Mouse (Mus musculus) CD4-positive, CD25-positive, alpha-beta regulatory T cell, adult 2 months (primary cell): ENCODE results near the gene Eif5.
A peak's percentile ranks its signal among the peaks of the same experiment; 100 is the strongest.
"Not testable (repeated sequence)": the region's sequence is repeated elsewhere in the genome, so short reads cannot be mapped to it uniquely, and the experiment has no call there.

Experiments used
- DNase-seq: peaks from one replicate; pipeline ENCODE4 v3.0.0-alpha.2; 2012; ENCODE audit warnings: low read depth, low spot score

Eif5 gene

DNA sequence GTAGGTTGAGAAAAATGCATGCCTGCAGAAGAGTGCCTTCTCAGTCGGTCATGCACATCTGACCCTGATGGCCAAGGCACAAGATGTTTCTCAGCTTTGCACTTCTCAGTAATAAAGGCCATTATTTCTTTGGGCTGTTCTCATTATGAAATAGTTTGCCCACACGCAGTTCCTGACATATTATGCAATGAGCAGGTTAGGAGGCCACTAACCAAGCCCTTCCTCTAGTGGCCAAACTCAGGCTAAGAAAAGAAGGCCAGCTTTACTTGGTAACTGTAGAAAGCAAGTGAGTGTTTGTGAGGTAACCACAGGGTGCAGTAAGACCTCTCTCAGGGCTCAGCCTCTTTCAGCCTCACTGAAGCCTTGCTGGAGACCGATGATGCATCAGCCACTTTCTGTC is 12.9 kb upstream of the Eif5 start:
- DNase-seq, result no peak

DNA sequence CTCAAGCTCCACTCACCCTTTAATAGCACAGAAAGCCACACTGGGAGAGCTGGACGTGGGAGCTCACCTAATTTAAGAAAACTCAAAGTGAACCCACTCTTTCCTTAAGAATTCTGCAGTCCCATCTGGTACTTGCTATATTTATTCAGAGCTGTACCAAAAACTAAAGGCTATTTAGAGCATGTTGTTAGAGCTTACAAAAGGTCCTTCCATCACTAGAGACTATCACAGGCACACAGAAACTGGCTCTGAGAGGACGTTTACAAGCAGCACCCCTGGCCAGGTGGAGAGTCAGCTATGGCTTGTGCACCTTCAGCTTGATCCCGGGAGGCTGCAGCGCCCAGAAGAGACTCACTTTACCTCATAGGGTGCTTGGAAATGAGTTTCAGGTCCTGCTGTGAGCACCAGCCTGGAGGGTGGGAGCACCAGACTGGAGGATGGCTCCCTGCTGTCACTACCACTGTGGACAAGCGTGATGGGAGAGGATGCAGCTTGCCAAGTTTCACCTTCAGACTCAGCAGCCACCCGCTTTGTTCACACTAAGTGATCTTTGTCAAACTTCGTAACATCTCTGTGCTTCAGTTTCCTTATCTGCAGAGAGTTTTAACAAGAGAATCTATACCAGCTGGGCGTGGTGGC is 10.1 kb upstream of the Eif5 start:
- DNase-seq, result no peak

DNA sequence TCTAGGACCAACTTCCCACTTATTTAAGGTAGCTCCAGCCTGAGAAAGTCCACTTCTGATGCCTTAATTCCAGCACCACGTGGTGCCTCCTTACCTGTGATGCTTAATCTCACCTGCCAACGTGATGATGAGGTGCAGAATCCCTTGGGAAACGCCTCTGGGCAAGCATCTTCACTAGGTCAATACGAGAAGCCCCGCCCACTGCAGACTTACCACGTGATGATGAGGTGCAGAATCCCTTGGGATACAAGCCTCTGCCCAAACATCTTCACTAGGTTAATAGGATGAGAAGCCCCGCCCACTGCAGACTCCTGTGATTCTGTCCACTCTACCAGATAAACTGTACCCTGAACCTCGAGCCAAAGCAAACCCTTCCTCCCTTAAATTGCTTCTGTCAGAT is 8.6 kb upstream of the Eif5 start:
- DNase-seq, result no peak

DNA sequence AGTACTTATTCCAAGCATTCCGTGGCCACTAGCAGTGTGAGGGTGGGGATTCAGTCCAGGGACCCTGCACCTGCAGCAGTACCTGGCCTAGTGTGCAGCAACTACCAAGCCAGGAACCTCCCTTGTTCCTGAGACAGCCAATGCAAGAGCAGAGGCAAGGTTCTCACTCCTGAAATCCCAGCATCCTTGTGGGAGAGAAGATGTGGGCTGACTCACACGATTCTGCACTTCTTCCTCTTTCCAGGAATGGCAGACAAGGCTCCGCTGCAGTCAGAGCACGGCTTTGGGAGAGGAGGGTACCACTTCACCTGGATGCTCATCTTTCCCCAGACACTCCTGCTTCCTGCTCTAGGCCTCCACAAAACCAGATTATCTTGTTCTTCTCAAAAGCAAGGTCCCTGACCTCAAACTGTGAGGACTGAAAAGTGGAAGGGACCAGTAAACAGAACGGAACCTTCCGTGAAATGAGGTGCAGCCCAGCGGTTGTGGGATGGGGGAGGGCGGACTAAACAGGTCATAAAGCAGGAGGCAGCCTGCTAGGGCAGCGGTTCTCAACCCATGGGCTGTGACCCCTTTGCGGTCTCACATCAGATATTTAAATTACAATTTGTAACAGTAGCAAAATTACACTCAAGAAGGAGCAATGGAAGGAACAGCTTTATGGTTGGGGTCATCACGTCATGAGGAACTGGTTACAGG is 4.6 kb upstream of the Eif5 start:
- DNase-seq, result no peak

DNA sequence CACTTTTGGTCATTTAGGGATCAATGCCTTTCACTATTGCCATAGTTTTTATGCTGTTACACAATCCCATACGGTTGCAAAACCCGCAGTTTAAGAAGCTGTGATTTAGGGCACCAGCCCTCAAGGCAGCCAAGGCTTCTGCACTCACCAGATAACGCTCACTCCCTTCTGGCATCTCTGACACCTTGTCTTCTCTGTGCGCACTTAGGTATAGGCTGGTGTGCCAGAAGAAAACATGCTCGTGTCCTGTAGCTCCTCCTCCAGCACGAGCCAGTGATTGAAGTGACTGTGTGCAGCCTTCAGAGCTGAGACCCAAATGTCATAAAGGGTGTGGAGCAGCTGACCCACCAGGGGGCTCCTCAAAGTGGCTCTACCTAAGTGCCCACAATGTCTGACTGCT is 2.5 kb upstream of the Eif5 start:
- DNase-seq, result no peak

DNA sequence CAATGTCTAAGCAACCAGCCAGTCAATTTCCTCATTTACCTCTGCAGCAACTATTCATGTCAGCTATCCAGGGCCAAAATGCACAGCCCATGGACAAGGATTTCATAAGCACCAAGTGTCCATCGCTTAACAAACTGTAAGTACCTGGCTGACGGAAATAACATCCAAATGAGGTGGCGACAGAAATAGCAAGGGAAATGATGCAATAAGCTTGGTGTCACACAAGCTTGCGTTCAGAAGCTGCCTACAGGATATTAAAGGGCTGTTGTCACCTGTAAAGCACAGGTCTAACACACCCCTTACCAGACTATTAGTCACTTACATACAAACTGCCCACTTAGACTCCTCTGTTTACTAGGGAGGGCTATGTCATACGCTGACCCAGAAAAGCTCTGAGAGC is 2.1 kb upstream of the Eif5 start:
- DNase-seq, result no peak

DNA sequence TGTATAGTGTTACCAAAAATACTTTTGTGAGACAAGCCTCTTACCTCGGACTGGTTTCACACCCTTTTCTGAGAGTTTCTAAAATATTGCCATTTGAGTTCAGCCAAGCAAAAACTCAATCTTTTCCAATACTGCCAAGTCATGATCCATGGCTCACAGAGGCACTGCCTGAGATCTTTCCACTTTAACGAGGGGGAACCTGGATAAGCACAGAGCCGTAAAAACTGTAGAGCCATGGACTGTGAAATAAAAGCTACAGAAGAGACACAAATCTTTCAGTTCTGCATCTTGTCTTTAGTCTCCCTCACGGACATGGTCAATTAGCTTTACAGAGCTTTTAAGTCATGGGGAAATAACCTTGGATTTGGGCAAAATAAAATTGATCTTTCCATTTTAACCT is 1.1 kb upstream of the Eif5 start:
- DNase-seq, result no peak

DNA sequence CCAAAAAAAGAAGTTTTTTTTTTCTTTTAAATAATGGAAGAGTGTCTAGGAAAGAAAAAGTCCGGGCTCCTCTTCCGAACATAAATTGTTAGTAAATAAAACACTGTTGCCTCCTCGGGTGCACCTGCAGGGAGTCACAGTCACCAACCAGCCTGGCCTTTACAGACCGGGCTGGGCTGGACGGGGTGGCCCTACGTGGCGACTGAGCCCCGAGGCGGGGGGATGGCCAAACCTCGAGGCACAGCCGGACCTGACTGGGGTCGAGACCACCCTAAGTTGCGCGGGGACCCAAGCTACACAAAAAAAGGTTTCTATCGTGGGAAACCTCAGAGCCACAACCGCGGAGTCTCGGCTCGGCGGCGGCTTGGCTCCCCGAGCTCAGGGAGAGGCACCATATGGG is 475 bp upstream of the Eif5 start:
- no peak for DNase-seq

DNA sequence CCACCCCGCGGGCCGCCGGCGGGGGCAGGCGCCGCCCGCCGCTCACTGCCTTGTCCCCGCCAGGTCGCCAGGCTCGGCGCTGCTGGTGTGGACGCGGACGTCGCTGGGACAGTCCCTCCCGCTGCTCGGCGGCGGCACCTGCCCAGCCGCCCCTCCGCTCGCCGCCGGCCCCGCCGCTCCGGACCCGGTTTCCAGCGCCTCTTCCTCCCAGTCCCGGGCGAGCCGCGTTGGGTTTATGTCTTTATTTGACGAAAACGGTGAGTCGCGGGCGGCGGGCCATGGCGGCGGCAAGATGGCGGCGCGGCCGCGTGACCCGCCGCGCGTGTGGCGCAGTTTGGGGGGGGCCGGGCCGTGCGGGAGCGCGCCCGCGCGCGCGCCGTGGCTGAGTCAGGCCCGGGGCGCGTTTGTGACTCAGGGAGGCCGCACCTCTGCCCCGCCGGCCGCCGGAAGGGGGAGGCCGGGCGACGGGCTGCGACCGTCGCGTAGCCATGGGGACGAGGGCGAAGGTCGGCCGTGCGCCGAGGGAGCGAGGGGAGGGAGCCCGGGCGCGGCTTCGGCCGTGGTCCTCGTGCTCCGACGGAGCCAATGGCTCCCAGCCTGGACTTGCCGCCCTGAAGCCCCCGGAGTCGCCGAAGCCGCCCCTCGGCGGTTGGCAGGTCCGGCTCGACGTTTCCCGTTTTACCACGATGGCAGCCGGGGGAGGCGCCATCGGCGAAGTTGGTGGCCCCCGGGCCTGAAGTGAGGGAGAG is 650 bp downstream of the Eif5 start:
- peak; percentile 89 for DNase-seq

DNA sequence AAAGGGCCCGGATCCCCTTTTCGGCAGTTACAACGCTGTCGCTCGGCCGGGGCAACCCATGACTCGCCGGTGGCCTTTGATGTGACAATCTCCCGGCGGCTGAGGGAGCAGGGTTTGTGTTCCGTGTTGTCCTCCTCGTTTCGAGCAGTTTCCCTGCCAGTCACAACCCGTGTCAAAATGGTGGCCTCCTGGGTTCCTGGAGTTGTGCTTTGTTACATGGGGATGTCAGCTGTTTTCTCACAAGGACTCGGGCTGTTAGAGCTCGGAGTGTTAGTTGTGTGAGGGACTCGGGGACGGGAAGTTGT is 1.2 kb downstream of the Eif5 start:
- DNase-seq, result peak; percentile 60

DNA sequence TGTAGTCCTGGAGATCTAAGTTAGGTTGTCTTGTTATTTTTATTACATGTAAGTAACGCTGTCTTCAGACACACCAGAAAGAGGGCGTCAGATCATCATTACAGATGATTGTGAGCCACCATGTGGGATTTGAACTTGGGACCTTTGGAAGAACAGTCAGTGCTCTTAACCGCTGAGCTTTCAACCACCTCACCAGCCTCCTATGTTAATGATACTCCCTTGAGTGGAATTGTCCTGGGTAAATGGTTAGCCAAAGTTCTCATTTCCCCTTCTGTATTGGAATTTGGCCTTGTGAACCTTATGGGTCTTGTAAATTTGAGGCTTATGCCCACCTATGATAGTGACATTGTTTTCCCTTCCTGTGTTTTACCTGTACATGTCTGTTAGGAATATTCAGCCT is 9.3 kb downstream of the Eif5 start:
- no peak for DNase-seq

DNA sequence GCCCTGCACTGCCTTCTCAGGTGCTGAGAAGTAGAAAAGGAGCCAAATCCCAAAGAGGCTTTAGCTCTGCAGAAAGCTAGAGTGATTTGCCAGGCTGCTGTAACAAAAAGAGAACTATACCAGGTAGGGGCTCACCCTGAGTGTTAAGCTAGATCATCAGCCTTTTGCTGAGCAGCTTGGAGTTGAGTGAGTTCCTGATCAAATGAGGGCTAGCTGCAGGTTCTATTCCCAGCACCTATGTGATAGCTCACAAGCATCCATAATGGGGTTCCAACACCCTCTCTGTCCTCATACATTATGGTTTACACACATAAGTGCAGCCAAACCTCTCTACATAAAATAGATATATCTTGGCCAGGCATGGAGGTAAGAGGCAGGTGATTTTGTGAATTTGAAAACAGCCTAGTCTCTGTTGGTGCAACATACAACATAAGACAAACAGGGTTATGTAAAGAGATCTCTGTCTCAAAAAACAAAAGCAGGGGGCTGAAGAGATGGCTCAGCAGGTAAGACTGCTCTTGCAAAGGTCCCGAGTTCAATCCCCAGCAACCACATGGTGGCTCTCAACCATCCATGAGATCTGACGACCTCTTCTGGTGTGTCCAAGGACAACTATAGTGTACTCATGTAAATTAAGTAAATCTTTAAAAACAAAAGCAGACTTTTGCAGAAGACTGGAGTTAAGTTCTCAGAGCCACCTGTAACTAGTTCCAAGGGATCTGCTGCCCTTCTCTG is 10.9 kb downstream of the Eif5 start:
- no peak for DNase-seq

DNA sequence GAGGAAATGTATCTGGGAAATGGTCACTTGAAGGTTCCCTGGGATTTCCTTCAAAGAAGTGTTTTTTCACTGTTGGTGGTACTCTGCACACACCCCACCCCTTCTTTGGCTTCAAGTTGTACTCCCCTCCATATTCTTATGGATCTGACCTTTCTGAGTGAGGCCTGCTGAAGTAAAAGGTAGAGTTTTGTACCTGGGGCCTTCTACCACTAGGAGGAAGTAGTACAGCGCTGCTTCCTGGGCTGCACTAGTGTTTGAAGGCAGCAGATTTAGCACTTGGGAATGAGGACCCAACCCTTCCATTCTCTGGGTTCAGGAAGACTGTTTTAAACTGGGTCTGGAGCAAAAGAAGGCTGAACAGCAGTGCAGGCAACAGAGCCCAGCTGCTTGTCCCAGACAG is 12.9 kb downstream of the Eif5 start:
- DNase-seq, result no peak

DNA sequence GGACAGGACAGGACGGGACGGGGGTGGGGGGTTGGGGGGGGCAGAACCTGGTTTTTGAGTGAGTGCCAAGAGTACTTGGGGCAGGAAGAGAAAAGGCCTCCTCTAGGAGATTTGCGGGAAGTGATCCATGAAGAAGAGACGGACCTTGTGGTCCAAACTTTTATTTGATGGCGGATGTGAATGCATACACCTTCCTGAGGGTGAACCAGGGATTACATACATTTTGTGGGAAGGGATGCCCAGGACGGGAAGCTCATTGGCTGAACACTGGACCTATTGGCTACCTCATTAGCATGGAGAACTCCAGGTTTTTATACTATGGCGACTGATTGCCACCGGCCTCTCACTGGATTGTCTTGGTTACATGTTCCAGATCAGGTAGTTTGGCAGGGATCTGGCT is 14.5 kb downstream of the Eif5 start:
- no peak for DNase-seq

DNA sequence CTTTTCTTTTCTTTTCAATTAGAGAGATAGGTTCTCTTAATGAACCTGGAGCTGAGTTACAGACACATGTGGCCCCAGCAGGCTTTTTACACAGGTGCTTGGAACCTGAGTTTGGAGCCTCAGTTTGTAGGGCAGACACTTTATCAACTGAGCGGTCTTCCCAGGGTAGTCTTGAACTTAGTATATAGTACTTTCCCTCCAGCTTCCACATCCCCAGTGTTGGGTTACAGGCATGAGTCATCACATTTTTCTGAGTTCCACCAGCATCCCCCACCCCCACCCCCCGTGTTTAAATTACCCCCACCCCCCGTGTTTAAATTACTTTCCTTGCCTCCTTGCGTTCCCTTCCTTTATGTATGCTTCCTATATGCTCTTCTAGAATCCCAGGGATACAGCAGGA is 17.5 kb downstream of the Eif5 start:
- no peak for DNase-seq

DNA sequence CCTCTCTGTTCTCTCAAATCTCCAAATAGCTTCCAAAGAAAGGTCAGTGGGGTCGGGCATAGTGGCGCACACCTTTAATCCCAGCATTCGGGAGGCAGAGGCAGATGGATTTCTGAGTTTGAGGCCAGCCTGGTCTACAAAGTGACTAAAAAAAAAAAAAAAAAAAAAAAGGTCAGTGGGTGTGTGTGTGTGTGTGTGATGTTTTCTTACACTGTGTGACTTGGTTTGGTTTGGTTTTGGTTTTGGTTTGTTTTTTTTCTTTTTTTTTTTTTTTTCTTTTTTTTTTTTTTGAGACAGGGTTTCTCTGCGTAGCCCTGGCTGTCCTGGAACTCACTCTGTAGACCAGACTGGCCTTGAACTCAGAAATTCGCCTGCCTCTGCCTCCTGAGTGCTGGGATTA is 18.1 kb downstream of the Eif5 start:
- not testable (repeated sequence) for DNase-seq

DNA sequence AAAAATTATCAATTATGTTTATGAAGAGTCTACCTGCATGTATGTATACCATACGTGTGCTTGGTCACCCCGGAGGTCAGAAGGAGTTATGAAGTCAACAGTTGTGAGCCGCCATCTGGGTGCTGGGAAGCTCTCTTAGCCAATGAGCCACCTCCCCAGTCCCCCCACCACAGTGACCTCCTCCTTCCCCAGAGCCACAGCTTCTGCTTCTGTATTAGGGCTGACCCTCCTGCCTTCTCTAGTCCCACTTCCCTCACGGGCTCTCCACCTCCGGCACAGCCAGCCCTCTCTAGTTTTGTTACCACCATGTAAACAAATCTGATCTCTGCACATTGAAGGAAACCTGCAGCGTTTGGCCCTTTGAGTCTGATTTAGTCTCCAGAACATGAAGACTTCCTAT is 19.7 kb downstream of the Eif5 start:
- no peak for DNase-seq

DNA sequence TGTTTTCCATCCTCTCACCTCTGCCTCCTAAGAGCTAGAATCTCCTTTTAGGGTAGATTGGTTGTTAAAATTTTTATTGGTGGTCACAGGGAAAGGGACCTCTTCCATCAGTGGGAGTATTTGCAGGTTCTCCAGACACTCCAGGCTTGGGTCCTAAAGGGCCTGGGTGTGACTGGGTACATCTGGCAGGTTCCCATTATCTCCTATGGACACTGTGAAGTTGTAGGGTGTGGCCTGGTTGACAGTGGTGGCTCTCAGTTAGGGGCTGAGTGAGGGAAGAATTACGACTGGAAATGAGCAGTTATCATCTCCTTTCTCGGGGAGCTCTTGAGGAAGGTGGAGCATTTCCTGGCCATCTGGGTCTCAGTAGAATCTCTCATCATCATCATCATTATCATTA is 20.8 kb downstream of the Eif5 start:
- no peak for DNase-seq

DNA sequence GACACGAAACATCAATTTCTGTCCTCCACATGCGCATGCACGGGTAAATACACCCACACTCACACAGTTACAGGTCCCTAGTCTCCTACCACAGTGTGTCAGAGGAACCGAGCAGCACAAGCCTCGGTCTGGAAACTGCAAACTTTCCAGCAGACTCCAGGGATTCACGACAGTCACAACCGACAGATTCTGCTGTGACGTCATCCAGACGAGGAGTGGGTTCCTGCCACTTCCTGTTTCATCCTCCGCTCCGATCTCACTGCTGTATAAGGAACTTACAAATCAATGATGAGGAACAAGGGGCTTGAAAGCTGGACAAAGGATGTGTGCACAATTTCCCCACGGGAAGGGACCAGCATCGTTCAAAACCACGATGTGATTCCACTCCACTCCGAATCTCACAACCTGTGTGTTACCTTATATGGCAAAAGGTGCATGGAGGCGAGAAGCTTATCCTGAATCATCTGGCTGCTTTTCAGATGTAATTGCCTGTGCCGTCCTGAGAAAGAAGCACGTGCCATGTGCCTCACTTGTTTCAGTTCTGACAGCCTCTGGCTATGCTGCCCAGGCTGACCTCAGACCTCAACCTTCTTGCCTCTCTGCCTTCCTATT is 21.9 kb downstream of the Eif5 start:
- peak; percentile 89 for DNase-seq

DNA sequence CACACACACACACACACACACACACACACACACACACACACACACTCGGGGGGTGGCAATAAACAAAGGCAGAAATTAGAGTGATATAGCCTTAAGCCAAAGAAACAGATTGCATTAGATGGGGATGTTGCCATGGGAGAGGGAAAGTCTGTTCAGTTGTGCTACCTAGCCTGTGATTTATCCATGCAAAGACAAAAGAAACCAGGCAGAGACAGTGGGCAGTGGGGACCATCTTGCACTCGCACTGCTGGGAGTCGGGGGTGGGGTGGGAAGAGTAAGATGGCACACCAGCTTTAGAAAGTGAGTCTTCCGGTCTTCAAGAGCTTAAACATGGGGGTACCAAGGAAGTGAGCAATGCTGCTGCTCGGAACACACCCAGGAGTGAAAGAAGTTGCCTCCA is 22.5 kb downstream of the Eif5 start:
- DNase-seq, result no peak

DNA sequence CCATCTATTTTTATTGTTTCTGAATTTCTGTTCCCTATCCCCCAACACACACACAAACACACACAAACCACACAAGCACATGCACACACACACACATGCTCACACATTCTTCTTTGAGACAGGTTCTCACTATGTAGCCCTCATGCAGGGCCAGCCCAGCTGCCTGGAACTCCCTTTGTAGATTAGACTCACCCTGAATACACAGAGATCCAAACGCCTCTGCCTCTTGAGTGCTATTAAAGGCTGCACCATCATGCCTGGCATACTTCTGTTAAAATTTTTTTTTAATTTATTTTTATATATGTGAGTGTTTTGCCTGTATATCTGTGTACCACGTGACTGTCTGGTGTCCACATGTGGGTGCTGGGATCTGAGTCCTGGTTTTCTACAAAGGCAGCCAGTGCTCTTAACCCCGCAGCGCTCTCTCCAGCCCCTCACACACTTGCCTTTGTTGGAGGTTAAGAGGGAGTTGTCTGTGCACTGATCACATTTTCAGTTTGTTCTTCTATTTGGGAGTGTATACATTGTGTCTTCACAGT is 24.5 kb downstream of the Eif5 start:
- no peak for DNase-seq

DNA sequence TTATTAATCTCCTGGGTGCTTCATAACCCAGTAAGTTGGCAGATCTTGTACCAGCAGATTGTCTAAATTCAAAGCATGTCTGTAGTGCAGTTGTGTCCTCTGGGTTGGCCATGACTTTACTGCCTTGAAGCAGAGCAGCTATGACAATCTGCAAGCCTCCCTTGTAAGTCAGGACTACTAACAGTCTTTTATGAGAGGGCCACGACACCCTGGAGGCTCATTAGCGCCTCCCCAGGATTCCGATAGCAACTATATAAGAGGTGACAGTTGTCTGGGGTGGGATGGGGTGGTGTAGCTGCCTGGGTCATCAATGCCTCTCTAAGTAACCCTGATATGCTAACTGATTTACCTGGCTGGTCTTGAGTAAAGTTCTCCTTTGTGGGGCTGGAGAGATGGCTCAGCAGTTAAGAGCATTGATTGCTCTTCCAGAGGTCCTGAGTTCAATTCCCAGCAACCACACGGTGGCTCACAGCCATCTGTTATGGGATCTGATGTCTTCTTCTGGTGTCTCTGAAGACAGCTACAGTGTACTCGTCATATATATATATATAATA is 25.3 kb downstream of the Eif5 start:
- DNase-seq, result no peak
